Comparison of ENCODE assay signal across 22 mouse cellular contexts in genomic region chr5:35579247-35579893, GRCm38 (mm10). TPM values are rescaled to one million over a fixed set of nuclear protein-coding genes. Genes with fewer than 3 reads are reported as not detected.
"Had no signal": no experiment of that assay in that cellular context is flagged by ENCODE, and none has a peak within 500 bp of the region (broad histone marks: within the 10 kb centered on the region; RNA-seq: fewer than 3 reads in every experiment).

No protein-coding gene starts in this region.

- DNase-seq: liver, postnatal 0 days; lung, adult 2 months; lung, postnatal 14 days; lung, postnatal 36 days; retina, postnatal 1 day; right cerebral cortex, adult 18-20 months; right cerebral cortex, postnatal 25 days; right cerebral cortex, postnatal 4 days; spleen, adult 18-20 months; thymus, adult 2 months; thymus, postnatal 25 days; thymus, postnatal 4 days had no signal

- H3K9me3 ChIP-seq: liver, embryonic 15.5 days; lung, embryonic 15.5 days; midbrain, embryonic 13.5 days; midbrain, embryonic 15.5 days; neural tube, embryonic 12.5 days had no signal

- H3K27me3 ChIP-seq: liver, embryonic 15.5 days; lung, embryonic 15.5 days; neural tube, embryonic 12.5 days had no signal

- H3K4me3 ChIP-seq: liver, embryonic 15.5 days; lung, embryonic 15.5 days; midbrain, embryonic 13.5 days; midbrain, embryonic 15.5 days; neural tube, embryonic 12.5 days had no signal

- H3K27ac ChIP-seq: liver, embryonic 15.5 days; lung, embryonic 15.5 days; macrophage; midbrain, embryonic 13.5 days; midbrain, embryonic 15.5 days; neural tube, embryonic 12.5 days had no signal

- H3K9ac ChIP-seq: liver, embryonic 15.5 days; liver, postnatal 0 days; lung, embryonic 15.5 days; midbrain, embryonic 13.5 days; midbrain, embryonic 15.5 days; neural tube, embryonic 12.5 days had no signal

- H3K36me3 ChIP-seq: liver, embryonic 15.5 days; lung, embryonic 15.5 days; midbrain, embryonic 13.5 days; midbrain, embryonic 15.5 days; neural tube, embryonic 12.5 days had no signal

RNA-seq across cellular contexts. Expression of gene Cpz, which starts 53.9 kb away (rescaled TPM):
- total RNA-seq: megakaryocyte progenitor cell, adult 5-6 weeks; monocyte, adult 5-6 weeks; neutrophil, adult 5-6 weeks had no signal
- polyA plus RNA-seq: macrophage; neural tube, embryonic 14.5 days had no signal
